Mouse (Mus musculus) thymus, postnatal 0 days (tissue): Measurements from ENCODE around the gene Rsrc1. TPM values are rescaled to one million over a fixed set of nuclear protein-coding genes. Genes with fewer than 3 reads are reported as not detected.
A peak's percentile ranks its signal among the peaks of the same experiment; 100 is the strongest.

Source experiments
- DNase-seq: peaks from one replicate; pipeline ENCODE4 v3.0.0-alpha.2; 2015; ENCODE audit warnings: low spot score
- polyA plus RNA-seq: library from polyadenylated mRNA; unstranded; fragments of >200 nt; fragmentation: Nextera tagmentation; extraction: Ambion mirVana; gene quantifications from 2 replicates; pipeline ENCODE4 v1.2.1, GENCODE M21; 2015

Gene Rsrc1
- polyA plus RNA-seq, 1 experiment from 2014 or later = 31.9 TPM

DNA sequence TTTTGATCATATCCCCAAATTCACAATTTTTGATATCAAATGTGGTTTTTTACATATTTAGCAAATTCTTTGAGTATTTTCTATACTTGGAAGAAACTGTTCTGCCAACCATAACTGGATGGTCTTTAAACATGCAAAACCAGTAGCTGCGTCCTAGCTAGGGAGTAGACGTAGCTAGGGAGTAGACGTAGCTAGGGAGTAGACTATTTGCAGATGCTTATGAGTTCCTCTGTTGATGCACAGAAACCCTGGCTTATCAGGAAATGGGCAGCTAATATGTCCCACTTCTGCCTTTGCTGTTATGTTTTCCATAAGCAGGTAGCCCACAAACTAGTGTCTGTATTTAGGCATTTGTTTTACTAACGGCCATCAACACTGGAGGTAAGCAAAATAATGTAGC lies 298.6 kb downstream of the Rsrc1 start:
- DNase-seq = no peak

DNA sequence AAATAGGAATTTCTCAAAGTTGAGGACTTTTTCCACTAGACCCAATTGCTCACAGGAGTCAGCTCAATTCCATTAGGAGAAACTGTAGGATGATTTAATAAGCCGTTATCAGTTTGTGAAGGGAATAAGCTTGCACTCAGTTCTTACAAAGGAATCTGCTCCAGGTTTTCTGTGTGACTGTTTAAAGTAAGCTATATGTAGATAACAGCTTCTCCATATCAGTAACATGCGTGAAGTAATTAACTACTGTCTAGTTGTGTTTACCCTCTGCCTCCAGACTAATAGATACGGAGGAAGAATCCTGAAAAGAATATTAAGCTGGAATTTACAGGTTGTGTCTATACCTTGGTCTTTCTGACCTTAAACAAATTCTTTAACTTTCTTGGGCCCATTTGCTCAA lies 299.1 kb downstream of the Rsrc1 start:
- DNase-seq = no peak

DNA sequence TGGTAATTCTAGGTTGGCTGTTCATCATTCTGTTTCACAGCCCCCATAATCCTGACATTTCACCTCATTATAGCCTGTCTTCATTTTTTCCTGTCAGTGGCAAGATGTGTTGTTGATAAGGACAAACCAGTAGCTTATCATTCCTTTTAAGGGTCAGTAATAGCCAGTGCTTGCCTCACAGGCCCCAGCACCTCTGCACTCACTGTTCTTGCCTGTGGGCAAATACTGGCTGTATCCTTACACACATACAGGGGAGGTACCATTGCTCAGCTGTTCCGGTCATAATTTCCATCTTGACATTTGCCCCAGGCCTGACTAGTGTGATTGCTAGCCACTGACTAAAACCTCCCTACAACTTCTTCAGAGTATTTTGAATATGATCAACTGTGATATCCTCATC lies 302.8 kb downstream of the Rsrc1 start:
- no peak for DNase-seq

DNA sequence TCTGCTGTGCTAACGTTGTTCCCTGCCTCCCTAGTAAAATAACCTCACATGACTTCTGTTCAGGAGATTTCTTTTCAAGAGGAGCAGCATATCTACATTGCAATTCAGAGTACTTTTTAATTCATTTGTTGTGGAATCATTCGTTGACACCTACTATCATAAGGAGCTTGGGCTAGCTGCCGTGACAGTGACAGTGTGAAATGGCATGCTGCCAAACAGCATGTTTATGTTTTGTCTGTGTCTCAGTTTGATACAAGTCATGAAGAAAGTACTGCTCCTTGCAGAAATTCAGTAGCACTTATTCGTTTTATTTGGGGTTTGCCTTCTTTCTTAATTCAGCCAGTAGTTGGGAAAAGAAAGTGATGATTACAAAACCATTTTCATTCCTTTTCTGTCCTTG lies 303.7 kb downstream of the Rsrc1 start:
- DNase-seq = no peak

DNA sequence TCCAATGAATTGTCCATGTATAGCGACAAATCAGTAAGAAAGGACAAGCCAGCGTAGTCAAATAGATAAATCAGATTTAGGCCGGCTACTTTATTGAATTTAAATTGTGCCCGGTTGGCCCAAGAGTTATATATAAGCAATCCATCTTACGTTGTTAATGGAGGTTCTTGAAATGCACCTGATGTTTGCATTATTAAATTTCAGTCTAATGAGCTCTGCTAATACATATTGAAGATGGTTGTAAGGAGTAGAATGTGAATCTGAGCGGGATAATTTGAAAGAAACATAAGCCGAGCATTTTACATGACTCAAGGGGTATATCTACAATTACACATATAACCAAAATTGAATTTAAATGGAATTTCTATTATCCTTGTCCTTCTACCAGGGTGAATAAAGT lies 307.5 kb downstream of the Rsrc1 start:
- DNase-seq = no peak

DNA sequence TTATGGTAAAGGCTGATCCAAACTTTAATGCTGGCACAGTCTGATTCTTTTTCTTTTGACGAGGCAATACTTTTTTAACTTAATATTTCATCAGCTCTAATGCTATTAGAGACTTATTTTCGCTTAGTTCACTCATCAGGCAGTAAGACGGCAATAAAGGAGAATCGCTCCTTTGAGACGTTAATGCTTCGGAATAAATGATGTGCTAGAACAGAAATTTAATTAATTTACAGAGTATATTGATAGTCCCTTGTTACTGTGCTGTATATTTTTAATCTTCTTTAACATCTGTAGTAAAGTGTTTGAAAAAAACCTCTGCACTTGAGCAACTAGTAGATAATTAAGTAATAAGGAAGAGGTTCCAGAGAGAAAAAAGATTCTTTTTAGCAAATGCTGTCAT lies 308.3 kb downstream of the Rsrc1 start:
- no peak for DNase-seq

DNA sequence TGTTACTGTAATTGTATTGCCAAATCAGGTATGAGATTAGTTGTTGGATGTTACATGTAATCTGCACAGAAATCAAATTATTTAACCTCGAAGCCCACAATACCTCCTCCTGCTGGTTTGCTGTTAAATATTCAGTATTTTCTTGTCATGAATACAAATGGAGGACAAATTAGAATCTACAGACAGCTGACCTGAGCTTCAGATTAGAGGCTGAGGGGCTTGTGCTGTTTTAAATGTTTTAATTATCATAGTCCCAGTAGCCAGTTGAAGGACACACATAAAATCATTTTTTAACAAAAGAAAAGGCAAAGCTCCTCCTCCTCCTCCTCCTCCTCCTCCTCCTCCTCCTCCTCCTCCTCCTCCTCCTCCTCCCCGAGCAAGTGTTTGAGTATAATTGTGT lies 327.5 kb downstream of the Rsrc1 start:
- no peak for DNase-seq

DNA sequence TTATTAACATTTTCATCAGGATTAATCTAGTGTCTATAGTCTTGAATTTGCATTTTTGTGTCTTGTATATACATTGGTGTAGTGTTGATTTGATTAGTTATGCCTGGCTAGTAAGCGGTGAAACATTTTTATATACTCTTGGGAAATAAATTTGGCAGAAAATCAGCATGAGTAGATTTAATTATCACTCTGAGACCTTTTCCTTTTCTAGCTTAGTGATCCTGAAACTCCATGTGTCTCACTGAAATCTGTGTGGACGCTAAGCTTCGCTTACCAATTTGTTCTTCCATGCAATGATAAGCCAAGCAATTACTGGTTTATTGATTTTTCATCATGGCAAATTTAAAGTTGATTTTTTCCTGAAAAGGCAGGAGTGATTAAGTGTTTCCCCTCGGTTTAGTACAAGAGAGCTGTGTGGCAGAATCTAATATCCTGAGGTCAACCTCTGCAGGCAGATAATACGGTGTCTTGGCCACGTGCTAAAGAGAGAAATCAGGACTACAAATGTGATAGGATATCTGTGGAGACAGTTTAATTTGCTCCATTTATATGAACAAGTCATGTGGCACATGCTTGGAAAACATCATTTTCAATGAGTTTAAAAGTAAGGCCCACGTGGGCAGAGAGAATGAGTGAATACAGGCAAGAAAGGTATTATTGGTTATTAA lies 328.6 kb downstream of the Rsrc1 start:
- DNase-seq = no peak

DNA sequence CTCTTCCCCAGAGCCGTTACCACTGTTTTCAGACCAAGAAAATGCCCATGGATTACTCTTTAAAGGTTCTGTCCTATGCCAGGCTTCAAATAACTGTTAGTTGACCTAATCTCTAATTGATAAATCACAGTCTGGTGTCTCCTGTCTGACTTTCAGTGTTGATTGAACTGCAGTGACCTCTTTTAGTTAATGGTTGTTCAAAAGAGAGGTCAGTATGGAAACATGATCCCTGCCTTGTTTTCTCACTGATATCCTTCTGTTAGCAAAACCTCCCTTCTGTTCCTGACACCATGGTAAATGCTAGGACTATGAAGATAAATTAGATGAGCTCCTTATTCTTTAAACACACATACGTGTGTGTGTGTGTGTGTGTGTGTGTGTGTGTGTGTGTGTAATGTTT lies 330.2 kb downstream of the Rsrc1 start:
- no peak for DNase-seq

DNA sequence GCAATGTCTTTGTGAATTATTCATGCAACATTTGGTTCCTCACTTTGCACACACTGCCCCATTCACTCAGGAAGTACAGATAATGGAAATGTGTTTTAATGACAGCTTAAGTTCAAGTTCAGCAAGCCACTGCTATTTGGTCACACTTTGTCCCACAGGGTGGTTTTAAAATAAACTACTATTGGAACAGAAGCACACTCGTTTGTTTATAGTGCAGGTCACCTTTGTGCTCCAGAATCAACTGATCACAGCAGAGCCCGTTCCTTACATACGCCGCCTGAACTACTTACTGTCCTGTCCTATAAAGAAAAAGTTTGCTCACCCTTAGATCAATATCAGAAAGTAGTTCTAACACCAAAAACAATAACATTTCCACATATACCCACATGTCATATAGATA lies 341.2 kb downstream of the Rsrc1 start:
- DNase-seq = no peak

DNA sequence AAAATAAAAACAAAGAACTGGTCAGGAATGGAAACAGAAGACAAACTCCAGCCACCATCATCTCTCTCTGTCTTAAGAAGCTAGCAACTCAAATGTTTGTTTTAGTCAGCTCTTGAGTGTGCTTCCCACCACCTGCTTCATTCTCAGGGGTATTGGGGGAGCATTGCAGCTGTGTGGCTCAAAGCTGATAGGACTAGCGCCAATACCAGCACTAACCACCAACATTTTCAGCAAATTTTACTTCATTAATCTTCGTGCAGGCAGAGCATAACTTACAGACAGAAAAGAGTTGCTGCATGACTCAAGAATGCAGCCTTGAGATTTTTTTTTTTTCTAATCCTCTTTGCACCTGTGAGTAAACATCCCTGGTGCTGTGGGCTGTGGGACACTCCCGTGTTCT lies 358.4 kb downstream of the Rsrc1 start:
- no peak for DNase-seq

DNA sequence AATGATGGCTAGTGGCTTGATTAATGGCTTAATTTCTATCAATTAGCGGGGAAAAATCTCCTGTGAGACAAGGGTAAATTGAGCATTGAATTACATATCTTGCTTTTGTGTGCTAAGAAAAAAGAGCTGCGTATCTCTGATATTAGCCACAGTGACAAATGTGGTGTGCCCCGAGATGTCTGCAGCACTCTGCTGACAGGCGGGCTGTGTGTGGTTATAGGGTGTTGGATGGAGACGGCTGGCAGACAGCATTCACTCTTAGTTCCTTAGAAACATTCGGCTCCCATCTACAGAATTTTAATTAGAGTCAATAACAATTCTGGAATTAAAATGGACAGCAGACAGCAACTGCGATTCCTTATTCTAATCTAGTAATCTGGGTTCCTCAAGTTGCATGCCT lies 359.7 kb downstream of the Rsrc1 start:
- no peak for DNase-seq

DNA sequence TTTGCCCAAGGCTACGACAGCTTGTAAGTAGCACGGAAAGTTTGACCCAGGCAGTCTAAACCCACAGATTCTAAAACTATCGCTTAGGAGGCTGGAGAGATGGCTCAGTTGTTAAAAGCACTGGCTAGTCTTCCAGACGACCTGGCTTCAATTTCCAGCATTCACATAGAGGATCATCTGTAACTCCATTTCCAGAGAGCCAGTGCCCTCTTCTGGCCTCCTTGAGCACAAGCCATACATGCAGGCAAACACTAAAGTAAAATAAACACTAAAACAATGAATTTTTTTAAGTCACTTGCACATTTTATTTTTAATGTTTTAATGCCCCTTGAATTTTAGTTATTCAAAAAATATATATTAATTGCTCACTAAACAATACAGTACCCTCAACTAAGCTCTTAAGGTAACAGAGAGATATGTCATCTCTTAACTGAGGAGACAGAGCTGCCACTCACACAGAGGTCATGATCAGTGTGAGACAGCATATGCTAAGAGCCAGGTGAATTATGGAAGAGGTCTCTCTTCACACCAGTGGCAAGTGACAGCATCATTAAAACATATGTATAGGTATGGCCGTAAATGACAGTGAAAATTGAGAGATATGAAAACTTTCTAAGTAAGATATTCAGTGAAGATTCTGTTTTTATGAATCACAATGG lies 361.9 kb downstream of the Rsrc1 start:
- DNase-seq = no peak

DNA sequence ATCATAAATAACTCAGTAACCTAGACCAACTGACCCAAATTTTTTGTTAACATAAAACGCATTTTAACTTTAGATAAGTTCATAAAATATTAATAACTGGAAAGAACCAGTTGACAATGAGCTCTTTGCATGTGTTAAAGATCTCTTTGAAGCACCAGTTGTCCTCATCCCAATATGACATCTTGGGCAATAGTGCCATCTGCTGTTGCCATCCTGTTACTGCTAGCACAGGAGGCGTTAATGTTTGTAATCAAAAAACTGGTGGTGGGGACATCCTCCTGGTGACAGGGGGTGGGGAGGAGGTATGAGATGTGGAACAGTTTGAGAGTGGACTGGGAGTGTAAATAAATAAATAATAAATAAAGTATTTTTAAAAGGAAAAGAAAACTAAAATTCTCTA lies 363.4 kb downstream of the Rsrc1 start:
- peak; percentile 47 for DNase-seq

DNA sequence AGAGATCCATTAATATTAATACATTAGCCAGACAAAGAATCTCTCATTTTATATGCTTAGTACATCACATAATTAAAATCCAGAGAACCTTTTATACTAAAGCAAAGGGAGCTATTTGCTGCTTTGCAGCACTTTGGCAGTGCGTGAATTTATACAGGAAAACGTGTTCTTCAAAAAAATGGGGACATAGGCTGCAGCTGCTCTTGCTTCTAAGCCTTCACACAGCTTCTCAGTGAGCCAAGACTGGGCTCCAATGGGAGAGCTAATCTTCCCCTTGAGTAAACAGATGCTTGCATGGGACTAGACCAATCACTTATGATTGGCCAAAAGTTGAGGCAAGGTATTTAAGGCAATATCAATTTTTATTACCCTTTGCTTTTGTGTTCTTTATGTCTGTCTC lies 365.5 kb downstream of the Rsrc1 start:
- no peak for DNase-seq

DNA sequence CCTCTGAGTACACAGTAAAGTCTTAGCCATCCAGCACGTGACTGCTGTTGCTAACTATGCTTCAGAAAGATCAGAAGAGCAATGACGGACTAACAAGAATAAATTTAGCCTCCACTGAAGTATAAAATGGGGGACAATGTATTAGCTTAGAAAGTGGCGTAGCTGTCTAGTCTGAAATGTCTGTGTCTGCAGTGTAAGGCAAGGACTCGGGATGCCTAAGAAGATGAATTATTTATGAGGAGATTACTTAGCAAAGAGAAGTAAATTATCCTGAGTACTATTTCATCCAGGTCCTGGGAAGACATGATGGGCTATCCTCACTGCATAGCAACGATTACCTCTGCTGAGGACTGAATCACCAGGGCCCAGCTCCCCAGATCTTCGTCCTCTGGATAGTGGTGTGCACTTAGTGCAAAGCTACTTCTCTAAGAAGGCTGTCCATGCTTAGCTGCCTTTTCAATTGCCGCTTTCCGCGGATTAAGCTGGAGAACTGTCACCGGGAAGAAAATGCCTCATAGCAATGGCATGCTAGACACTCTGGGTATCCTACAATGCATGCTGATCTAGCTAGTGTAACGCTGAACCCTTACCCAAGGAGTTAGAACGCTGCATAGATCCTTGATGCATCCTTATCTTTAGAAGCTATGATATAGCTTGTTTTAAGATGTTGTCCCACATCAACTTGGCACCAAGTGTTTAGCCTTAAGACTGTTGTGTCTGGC lies 370.4 kb downstream of the Rsrc1 start:
- no peak for DNase-seq

DNA sequence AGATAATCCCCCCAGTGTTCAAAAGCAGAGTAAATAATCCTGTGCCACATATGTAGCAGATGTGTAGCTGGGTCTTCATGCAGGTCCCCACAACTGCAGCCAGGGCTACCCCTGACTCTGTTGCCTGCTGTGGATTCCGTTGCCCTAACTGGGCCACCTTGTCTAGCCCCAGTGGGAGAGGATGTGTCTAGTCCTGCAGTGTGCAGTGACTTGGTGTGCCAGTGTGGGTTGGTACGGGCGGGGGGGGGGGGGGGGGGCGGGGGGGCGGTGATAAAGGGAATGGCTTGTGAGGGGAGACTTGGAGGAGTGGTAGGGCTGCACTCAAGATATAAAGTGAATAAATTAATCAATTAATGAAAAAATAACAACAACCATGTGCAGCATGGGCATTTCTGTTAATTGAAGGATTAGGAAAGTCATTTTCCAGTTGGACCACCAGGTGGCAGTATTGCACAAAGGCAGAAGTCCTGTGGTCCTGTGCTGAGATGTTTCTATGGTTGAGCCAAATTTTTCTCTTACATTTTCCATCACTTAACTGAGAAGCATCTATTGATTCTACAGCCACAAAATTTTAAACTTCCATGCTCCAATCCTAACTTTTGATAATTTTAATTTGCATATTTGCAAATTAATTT lies 371.1 kb downstream of the Rsrc1 start:
- peak; percentile 51 for DNase-seq

DNA sequence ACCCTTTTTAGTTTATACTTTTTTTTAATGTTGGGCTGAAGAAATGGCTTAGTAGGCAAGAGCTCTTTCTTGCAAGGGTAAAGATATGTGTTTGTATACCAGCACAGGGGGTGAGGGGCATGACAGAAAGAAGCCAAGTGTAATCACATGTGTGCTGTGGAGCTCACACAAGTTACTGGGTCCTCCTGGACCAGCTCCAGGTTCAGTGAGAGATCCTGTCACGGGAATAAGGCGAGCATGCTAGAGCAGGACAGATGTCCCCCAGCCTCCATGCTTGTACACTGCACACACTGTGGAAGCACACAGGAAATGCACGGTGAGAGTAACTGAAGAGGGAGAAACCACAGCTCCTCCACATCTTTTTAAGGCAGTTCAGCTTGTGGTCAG lies 371.6 kb downstream of the Rsrc1 start:
- DNase-seq = peak; percentile 32

DNA sequence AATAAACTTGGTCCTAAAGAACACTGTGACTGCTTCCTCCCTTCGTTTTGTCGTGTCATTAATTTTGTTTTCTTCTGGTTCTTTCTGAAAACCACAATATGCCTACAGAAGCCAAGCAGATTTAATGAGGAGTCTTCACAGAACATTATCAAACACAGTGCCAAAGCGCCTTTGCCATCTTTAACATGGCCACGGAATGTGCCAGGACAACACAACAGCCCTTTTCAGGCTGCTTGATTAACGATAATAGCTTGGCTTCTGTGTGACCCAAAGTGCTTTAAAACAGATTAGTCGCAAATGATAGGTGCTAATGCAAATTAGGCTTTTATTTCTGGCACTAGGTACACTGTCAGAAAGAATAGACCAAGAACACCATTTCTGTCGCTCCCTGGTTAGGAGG lies 377.2 kb downstream of the Rsrc1 start:
- DNase-seq = no peak

DNA sequence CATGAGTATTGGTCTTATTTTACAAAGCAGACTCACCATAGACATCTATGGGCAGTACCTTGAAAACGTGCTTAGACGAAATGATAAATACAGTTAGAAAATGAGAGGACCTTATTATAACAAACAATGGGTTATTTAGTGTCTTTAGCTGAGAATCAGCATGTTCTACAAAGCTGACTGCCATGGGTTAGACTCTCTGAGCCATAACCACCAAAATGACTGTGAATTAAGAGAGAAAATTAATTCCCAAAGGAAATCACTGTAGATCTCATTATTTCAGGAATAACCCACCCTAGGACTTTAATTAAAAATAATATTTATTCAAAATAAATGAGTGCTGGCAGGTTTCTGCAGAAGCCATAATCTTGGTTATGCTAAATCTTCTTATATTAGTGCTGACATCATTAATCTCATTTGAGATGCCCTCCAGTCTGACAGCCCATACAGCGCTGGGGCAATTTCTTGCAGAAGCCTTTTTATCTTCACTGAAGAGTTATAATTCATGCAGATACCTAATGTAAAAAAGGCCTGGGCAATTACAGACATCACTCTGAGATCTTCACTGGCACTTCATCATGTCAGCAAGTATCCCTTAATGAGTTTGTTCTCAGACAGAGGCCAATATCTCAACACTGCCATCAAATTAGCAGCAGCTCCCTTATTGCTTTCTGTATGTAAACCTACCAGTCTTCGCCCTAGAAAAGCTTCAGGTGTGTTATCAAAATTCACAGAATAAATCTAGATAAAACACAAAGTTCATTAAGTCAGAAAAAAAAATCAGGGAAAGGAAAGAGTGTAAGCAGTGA lies 385.1 kb downstream of the Rsrc1 start:
- no peak for DNase-seq

DNA sequence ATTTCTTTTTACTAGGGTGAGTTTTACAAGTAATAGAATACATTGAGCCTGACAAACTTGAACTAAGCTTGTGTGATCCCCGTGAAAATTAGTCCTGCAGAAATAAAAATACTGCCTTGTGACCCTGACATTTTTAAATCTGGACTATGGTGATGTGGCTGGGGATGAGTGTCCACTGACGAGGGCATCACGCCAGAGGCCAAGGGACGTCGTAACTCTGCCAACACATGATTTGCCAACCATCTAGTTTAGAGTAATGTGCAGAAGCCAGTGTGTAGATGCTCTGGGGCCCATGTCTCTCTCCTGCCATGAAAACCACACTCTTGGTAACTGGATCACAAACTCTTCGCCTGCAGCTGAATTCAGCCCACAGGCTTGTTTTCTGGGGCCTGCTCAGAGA lies 386.3 kb downstream of the Rsrc1 start:
- DNase-seq = no peak
